Mouse (Mus musculus): ENCODE data around the gene Parn. TPM values are rescaled to one million over a fixed set of nuclear protein-coding genes. Genes with fewer than 3 reads are reported as not detected.

Parn gene
- total and polyA plus RNA-seq, 3 experiments: 26.7 to 160 (median 38.2) TPM

- H3K4me1 ChIP-seq (ENCODE audit: control insufficient read depth in 1 of 2, insufficient read depth in 2 of 2, low read length in 2 of 2): no peaks in the 10 kb centered on the region
- H3K27me3 ChIP-seq (ENCODE audit: control insufficient read depth in 1 of 2, insufficient read depth in 2 of 2, low read length in 2 of 2): no peaks in the 10 kb centered on the region
- no peak for DNase-seq (ENCODE audit: low read depth, low spot score)
- no peak for TF ChIP-seq MEF2A (IDR thresholded peaks at IDR 0.05; ENCODE audit: extremely low read depth, insufficient replicate concordance, low read depth, low read length, poor library complexity, severe bottlenecking)
- no peak for TF ChIP-seq NRF1 (IDR thresholded peaks at IDR 0.05; ENCODE audit: insufficient read depth, low read depth, low read length, poor library complexity, severe bottlenecking)
- no peak for TF ChIP-seq ZKSCAN1 (IDR thresholded peaks at IDR 0.05; ENCODE audit: low read depth, low read length)
- TF ChIP-seq ZC3H11A (IDR thresholded peaks at IDR 0.05; ENCODE audit: low read depth, low read length): no peak
- no peak for TF ChIP-seq SMC3 (IDR thresholded peaks at IDR 0.05; ENCODE audit: low read depth, low read length)
- TF ChIP-seq MAX (IDR thresholded peaks at IDR 0.05; ENCODE audit: low read length): no peak
- no peak for TF ChIP-seq TBP (IDR thresholded peaks at IDR 0.05; ENCODE audit: low read depth, low read length)
- TF ChIP-seq ZMIZ1 (IDR thresholded peaks at IDR 0.05; ENCODE audit: low read depth, low read length): no peak
- TF ChIP-seq BHLHE40 (IDR thresholded peaks at IDR 0.05; ENCODE audit: borderline replicate concordance, low read depth, low read length): no peak
- TF ChIP-seq JUND (IDR thresholded peaks at IDR 0.05; ENCODE audit: low read depth, low read length): no peak
- TF ChIP-seq POLR2AphosphoS2 (IDR thresholded peaks at IDR 0.05; ENCODE audit: low read length): no peak
- TF ChIP-seq ETS1 (IDR thresholded peaks at IDR 0.05; ENCODE audit: low read depth, low read length): no peak
- no peak for TF ChIP-seq MYC (IDR thresholded peaks at IDR 0.05; ENCODE audit: low read depth, low read length)
- TF ChIP-seq CHD2 (IDR thresholded peaks at IDR 0.05; ENCODE audit: low read length): no peak
- TF ChIP-seq EP300 (IDR thresholded peaks at IDR 0.05; ENCODE audit: low read depth in 1 of 2, low read length in 2 of 2): no peak
- TF ChIP-seq ELF1 (IDR thresholded peaks at IDR 0.05; ENCODE audit: low read depth, low read length): no peak
- TF ChIP-seq MAZ (IDR thresholded peaks at IDR 0.05; ENCODE audit: low read depth, low read length): no peak
- H3K27ac ChIP-seq (ENCODE audit: control insufficient read depth, low read depth, low read length): no peak overlapping the region
- no peaks in the 10 kb centered on the region for H3K9me3 ChIP-seq (replicated peaks; ENCODE audit: insufficient read depth, low read length)
- peaks cover 0 to 3% of the 10 kb centered on the region in 2 experiments; a peak in 1 of 4 replicates for H3K36me3 ChIP-seq (ENCODE audit: control insufficient read depth in 1 of 2, insufficient read depth in 2 of 2, low read length in 2 of 2)
- no peak overlapping the region for H3K9ac ChIP-seq (ENCODE audit: control insufficient read depth, low read depth, low read length, poor library complexity, severe bottlenecking)
- no peak overlapping the region for H3K4me3 ChIP-seq (ENCODE audit: control insufficient read depth in 1 of 2, insufficient read depth in 1 of 2, low read depth in 2 of 2, low read length in 2 of 2)
- no peaks in the 10 kb centered on the region for H3K79me2 ChIP-seq (ENCODE audit: control insufficient read depth, insufficient read depth, low read length, poor library complexity)
These were observed 36.7 kb upstream of the Parn start for GRCm38 (mm10) chr16:13704676-13705075.

- TF ChIP-seq MAFK (IDR thresholded peaks at IDR 0.05; ENCODE audit: borderline replicate concordance, low read depth, low read length) (no peak), SIN3A (IDR thresholded peaks at IDR 0.05; ENCODE audit: low read length) (no peak), CHD1 (IDR thresholded peaks at IDR 0.05; ENCODE audit: low read depth, low read length) (no peak), BHLHE40 (IDR thresholded peaks at IDR 0.05; ENCODE audit: borderline replicate concordance, low read depth, low read length) (no peak), JUND (IDR thresholded peaks at IDR 0.05; ENCODE audit: low read depth, low read length) (no peak), ZMIZ1 (IDR thresholded peaks at IDR 0.05; ENCODE audit: low read depth, low read length) (no peak), POLR2AphosphoS5 (IDR thresholded peaks at IDR 0.05; ENCODE audit: borderline replicate concordance, low read depth, low read length) (no peak), UBTF (IDR thresholded peaks at IDR 0.05; ENCODE audit: borderline replicate concordance, insufficient read depth, low read depth, low read length) (no peak), TAL1 (IDR thresholded peaks at IDR 0.05; ENCODE audit: low read length) (no peak)
- Histone ChIP-seq H3K27ac (ENCODE audit: control insufficient read depth, low read depth, low read length) (no peak overlapping the region), H3K36me3 (ENCODE audit: control insufficient read depth in 1 of 2, insufficient read depth in 2 of 2, low read length in 2 of 2) (peaks cover 0 to 8% of the 10 kb centered on the region in 2 experiments; a peak in 2 of 4 replicates)
These were observed 34.2 kb upstream of the Parn start for GRCm38 (mm10) chr16:13702184-13702583.

More at GRCm38 (mm10) chr16:13702184-13702583, 34.2 kb upstream of the Parn start:
- H3K4me1 ChIP-seq (ENCODE audit: control insufficient read depth in 1 of 2, insufficient read depth in 2 of 2, low read length in 2 of 2): no peaks in the 10 kb centered on the region
- no peaks in the 10 kb centered on the region for H3K79me2 ChIP-seq (ENCODE audit: control insufficient read depth, insufficient read depth, low read length, poor library complexity)
- no peak overlapping the region for H3K9ac ChIP-seq (ENCODE audit: control insufficient read depth, low read depth, low read length, poor library complexity, severe bottlenecking)
- H3K9me3 ChIP-seq (replicated peaks; ENCODE audit: insufficient read depth, low read length): no peaks in the 10 kb centered on the region
- no peaks in the 10 kb centered on the region for H3K27me3 ChIP-seq (ENCODE audit: control insufficient read depth in 1 of 2, insufficient read depth in 2 of 2, low read length in 2 of 2)
- H3K4me3 ChIP-seq (ENCODE audit: control insufficient read depth in 1 of 2, insufficient read depth in 1 of 2, low read depth in 2 of 2, low read length in 2 of 2): no peak overlapping the region
- no peak for DNase-seq (ENCODE audit: low read depth, low spot score)

All from MEL (cell line).